Mouse (Mus musculus) megakaryocyte, embryonic 14.5 days (primary cell): ENCODE data around the gene Card10.

Experiments used
- FLI1 ChIP-seq: IDR thresholded peaks from 2 replicates; pipeline ENCODE4 v1.6.1; 2012; ENCODE audit warnings: low read length, inconsistent platforms, mixed read lengths
- GATA1 ChIP-seq: IDR thresholded peaks from 3 replicates; pipeline ENCODE4 v1.6.1; 2012; ENCODE audit warnings: mixed read lengths, low read length, inconsistent platforms, borderline replicate concordance

DNA sequence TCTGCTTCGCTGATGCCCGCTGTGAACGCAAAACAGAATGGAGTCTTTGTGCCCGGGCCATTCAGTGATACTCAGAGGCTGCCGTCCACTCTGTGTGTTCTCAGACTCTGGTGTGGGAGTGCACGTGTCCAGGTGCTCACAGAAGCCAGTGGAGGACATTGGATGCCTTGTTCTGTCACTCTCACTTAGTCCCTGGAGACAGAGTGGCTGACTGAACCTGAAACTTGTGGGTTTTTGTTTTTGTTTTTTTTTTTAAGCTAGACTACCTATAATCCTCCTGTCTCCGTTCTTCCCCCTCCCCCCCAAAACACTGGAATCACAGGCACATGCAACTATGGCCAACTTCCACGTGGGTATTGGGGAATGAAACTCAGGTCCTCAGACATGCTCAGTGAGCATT, 43.5 kb upstream of the Card10 start:
- TF ChIP-seq GATA1 (no peak), FLI1 (no peak)
